Mouse (Mus musculus): ENCODE measurements around the gene Trpm5.

DNA sequence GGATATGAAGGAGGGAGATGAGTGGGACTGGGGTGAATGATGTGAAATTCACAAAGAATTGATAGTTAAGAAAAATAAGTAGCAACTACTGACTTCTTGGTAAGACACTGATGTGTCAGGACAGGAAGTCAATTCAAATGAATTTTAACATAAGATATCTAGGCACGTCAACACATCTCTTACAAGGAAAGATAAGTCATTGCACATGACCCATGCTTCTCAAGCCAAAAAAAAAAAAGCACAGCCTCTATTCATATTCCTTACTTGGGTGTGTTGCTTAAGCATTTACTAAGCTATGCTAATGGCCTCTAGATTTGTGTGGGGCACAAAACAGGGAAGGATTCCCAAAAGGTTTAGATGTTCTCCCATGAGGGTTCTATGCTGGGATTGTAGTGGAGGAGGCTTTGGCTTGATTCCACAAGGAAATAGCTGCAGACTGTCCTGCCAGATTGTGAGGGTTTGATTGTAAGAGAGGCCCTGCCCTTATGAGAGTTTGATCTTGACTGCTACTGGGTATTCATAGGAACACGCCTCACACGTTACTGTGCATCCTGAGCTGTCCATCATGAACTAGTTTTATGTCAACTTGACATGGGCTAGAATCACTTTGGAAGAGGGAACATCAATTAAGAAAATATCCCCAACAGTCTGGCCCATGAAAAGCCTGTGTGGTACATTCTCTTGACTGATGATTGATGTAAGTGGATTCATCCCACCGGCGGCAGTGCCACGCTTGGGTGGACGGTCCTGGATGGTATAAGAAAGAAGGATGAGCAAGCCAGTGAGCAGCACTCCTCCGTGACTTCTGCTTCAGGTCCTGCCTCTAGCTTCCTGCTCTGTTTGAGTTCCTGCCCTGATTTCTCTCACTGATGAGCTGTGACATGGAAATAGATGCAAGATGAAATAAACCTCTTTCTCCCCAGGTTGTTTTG lies 59.7 kb downstream of the Trpm5 start:
- TF ChIP-seq POLR2A (IDR thresholded peaks at IDR 0.05; ENCODE audit: low read depth, low read length) (no peak), CTCF (IDR thresholded peaks at IDR 0.05; ENCODE audit: extremely low read depth, insufficient read depth, insufficient read length, insufficient replicate concordance) (no peak)
